Mouse (Mus musculus): Measurements from ENCODE around the gene Creg1.

The Creg1 gene

DNA sequence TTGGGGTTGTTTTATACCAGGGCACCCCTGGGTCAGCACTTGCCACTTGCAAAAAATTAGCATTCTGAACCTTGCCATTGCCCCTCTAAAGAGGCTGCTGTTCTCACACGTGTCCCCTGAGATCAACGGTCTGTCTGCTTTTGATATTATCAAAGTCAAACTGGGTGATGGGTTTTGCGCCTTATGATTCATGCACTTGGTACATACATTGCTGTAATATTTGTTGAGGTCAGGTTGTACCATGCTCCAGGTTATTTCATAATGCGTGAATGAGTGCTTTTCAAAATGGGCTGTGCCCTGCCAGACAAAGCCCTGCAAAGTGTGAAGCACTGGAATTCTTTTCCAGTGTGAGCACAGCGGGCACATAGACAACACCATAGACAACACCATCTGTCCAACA is 11.7 kb upstream of the Creg1 start:
- peak; percentile 68 for DNase-seq

DNA sequence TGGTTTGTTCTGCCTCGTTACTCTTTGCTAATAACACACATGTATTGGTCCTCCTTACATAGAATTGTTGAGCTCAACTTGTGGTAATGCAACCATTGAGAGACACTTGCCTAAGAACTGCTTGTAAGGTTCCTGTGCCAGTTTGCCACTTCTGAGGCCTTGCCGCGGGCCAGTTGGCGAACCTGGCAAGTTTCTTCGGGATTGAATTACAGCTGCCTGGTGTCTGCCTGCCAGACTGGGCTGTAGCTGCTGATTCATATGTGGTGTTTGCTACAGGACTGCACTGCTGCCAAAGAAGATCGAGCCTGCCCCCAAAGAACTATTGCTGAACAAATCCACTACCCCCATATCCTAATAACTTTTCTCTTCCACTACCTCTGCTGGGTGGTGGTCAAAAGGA is 9.3 kb upstream of the Creg1 start:
- peak; percentile 83 for DNase-seq

DNA sequence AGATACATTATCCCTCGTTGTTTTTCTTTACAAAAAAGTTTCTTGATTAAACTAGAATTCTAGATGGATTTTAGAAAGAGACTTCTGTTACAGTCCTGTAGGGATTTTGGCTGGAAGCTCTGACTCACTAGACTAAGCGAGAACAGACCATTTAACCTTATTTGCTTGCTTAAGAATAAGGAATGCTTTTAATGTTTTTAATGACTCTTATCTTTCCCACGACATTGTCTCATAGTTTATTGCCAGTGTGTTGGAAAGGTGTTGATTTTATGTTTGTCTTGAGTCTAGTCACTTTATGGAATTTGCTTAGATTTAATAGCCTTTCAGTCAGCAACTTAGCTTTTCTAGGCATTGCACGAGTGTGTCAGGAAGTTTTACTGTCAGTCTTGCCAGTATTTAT is 8.4 kb upstream of the Creg1 start:
- DNase-seq = no peak

DNA sequence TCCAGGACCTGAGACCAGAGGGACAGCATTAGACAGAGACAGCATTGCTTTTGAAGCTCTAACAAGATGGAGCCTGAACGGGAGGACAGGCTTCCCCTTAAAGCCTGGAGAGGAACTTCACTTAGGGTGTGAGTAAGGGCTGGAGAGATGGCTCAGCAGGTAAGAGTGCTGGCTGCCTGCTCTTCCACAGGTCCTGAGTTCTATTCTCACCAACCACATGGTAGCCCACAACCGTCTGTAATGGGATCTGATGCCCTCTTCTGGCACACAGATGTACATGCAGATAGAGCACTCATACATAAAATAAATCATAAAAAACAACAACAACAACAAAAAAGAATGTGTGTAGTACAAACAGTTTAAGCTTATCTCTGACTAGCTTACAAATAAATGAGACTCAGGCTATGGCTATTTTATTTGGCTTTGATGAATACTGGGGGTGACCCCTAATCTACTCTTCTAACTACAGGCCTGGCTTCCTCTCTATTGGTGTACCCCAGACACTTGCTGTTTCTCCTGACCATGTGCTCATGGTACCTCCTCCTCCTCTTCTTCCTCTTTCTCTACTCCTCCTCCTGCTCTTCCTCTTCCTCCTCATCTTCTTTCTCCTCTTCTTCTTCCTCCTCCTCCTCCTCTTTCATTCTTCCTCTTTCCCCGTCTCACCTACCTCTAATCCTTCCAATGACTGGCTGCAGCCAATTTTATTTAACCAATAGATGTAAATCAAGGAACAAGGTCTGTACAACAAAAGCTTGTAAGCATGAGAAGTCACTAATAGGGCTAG is 1.8 kb upstream of the Creg1 start:
- DNase-seq = peak; percentile 78

DNA sequence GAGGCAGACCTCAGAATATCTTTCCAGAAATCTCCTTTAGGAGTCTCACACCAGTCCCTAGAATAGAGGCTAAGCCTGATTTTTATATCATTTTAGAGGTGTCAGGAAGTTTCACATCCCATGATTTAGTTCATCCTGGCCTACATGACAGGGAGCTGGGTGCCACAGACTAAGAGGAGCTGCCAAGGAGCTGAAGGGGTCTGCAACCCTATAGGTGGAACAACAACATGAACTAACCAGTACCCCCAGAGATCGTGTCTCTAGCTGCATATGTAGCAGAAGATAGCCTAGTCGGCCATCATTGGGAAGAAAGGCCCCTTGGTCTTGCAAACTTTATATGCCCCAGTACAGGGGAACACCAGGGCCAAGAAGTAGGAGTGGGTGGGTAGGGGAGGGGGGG is 1.0 kb upstream of the Creg1 start:
- DNase-seq = peak; percentile 88

DNA sequence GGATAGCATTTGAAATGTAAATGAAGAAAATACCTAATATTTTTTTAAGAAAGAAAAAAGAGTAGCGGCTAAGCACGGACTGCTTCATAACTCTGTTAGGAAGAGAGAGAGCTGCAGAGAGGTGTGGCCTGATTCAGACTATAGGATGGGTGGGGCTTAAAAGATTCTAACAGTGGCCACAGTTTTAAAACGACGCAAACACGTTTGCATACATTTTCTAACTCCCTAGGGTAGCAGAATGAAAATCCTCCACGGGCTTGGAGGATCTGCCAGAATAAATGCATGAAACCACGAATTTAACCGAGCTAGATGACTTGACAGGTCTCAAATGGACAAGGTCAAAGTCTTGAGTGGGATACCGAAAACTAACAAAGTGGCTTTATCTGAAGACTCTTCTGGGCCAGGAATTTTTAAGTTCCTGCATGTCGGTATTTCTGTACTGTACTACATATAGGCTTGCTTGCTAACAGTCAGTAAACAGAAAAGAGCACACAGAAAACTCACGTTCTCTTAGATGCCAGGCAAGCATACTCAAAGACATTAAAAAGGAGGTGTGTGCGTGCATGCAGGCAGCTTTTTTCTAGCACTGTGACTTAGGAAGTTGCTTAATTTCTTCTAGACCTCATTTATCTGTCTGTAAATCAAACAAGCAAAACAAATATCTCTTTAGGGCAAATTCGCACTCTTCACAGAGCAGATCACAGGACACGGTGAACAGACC is 472 bp upstream of the Creg1 start:
- DNase-seq = peak; percentile 37

DNA sequence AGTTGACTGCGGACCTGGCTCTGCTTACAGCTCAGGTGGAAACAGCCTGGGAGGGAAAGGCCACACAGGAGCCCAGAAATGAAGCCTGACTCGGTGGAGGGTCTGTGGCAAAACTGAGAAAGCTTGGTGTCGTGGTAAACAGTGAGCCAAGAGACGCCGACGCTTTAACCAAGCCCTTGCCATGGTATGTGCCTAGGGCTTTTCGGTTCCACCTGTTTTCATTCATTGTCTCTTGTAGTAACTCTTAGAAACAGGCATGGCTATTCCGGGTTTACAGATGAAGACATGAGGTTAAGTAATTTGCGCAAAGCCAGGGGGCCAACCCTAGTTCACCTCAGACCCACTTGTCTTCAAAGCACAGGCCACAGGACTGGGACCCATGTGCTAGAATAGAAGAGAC is 1.0 kb downstream of the Creg1 start:
- peak; percentile 86 for DNase-seq

DNA sequence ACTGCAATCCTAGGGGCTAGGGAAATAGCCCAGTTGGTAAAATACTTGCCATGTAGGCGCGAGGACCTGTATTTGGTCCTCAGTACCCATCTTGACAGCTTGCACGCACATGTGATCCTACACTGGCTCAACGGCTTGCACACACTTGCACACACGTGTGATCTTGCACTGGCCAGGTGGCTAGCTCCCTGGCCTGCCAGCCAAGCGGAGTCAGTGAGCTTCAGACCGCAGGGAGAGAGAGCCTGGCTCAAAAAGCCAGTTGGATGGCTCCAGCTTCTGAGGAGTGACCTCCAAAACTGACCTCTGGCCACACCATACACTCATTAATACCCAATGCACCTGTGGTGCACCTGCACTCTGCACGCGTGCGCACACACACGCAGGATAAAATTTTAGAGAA is 1.5 kb downstream of the Creg1 start:
- DNase-seq = peak; percentile 90

DNA sequence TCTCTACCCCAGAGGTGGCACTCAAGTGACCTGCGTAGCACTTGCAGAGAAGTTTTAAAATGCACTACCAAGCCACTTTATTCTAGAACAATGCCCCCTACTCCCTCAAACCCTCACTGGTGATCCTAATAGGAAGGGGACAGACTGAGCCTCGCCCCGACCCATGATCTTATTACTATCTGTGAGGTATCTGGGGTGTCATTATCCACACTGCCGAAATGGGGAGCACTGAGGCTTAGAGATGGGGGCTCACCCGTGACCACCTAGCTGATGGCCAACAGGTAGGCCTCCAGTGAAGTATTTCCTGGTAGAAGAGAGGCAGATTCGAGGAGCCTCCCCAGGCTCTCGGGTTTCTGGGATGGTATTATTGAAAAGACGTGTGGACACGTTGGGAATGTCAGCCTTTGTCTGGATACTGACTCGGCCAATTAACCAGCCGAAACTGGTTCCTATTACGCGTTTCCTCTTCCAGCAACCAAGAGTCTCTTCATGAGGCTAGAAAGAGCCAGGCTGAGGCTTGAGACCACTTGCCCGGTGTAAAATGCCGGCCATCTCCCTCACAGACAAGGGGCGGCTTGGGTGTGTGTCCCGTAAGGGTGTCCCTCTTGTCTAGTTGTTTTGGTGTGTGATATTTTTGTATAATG is 2.2 kb downstream of the Creg1 start:
- peak; percentile 83 for DNase-seq

DNA sequence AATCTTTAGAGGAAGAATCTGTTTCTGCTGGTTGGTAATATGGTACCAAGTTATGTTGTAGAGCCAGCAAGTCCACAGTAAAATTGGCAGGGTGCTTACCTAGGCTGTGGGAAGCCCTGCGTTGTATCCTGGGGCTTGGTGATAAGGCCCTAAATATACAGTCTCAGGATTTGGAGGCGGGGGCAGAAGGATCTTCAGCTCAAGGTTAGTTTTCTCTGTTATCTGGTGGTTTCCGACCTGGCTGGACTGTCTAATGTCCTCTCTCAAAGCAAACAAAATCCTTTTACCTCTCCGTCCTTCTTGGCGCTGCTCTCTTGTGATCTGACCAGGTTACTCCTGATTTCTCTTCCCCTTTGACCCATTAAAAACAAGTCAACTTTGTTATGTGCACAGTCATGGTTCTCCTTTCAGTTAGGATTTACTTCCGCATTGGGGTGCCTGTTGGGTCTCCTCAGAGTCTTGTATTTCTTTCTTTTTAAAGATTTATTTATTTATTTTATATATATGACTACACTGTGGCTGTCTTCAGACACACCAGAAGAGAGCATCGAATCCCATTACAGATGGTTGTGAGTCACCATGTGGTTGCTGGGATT is 2.8 kb downstream of the Creg1 start:
- DNase-seq = peak; percentile 81

DNA sequence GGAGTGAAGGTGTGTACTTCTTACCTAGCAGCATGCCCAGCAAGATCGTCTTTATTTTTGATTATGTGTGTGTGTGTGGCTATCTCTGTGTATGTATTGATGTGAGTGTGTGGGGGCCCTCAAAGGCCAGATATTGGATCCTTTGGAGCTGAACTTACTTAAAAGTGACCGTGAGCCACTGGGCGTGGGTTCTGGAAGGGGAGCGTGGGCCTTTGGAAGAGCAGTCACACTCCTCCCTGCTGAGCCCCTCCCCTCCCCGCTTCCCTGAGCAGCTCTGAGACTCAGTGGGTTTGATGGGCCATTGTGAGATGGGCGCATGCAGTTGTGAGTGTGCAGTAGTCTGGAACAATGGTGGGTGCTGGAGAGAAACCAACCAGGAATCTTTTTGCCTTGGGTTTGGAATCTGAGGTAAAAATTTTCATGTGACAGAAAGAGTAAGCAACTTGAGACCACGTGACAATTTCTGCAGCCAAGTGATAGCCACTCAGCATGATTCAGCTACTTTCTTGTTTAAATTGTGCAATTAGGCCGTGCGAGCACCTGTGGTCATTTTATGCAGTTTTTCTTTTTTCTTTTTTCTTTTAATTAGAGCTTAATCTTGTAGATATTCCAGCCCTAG is 5.5 kb downstream of the Creg1 start:
- DNase-seq = peak; percentile 80

DNA sequence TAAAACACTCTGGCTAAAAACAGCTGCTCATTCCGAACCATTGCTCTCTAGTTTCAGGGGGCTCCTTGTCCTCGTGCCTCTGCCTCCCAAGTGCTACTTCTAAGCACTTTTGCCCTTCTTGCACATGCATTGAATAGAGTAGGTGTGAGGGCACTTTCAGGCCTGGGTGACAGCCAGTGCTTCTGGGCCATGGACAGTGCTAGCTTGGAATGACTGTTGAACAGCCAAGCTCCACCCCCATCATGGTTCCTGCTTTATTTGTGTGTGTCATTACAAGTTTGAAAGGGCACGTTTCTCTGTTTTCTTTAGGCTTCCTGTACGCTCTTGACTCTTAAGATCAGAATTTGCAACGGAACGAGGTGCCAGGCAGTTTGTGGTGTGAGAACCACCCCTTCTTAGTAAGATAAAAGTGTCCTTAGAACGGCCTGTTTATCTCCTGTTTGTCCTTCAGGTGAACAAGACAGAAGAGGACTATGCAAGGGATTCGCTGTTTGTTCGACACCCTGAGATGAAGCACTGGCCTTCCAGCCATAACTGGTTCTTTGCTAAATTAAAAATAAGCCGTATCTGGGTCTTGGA is 6.7 kb downstream of the Creg1 start:
- DNase-seq = peak; percentile 88

DNA sequence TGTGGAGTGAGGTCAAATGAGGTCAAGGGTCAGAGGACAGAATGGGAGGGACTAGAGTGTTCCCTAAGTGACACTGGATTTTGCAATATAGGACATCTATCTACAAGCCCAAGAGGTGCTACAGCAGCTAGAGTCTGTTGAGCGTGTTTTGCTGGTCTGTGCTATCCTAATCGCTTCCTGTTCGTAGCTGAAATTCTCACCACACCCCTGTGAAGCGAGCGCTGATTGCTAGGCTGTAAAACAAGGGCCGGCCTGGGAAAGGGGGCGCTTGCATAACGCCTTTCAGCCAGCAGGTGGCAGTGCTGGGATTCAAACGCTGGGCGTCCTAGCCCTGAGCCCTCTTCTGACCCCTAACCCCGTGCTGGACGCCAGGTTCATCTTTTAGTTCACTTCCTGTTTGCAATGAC is 7.9 kb downstream of the Creg1 start:
- DNase-seq = peak; percentile 97

DNA sequence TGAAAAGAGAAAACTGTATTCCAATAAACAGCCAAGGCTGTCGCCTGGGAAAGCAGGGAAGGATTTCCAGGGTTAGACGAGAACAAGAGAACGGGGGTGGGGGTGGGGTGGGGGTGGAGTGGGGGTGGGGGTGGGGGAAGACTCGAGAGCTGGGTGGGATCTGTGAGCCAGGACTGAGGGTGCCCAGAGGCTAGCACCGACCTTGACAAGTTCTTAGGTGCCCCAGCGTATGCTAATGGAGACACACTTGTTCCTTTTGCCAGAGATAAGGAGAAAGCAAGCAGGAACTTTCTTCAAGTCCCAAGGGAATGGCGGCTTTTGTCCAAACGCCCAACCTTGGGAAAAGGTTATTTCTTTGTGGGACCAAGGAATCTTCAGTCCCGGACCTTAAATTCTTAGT is 8.5 kb downstream of the Creg1 start:
- no peak for DNase-seq

DNA sequence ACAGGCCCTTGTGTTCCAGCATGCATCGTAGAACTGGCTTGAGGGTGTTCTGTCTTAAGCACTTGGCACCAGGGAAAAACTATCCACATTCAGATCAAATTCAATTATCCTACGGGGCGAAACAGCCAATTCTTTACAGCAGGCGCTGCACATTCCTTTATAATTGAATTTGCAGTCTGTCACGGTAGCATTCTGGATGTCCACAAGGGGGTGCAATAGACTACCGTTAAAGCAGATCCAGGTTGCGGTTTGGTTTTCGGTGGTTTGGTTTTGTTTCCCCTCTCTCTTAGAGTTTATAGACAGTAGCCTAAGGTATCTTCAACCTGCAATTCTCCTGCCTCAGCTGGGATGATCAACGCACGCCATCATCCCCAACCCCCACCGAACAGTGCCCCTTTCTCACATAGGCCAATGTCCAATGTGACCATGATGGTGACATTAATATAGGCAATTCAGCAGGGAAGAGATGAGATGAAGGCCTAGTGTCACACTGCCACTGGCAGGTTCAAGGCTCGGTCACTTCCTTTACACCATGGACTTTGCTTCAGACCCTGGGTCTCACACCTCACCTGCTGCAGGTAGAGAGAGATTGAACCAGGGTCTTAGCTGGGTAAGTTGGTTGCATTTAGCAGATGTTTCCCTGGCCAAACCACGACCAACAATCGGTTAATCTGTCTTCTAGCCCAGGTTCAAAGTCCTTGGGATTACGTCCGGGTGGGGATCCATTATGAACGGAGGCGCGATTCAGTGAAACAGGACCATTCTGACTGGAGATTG is 12.2 kb downstream of the Creg1 start:
- DNase-seq = peak; percentile 89

DNA sequence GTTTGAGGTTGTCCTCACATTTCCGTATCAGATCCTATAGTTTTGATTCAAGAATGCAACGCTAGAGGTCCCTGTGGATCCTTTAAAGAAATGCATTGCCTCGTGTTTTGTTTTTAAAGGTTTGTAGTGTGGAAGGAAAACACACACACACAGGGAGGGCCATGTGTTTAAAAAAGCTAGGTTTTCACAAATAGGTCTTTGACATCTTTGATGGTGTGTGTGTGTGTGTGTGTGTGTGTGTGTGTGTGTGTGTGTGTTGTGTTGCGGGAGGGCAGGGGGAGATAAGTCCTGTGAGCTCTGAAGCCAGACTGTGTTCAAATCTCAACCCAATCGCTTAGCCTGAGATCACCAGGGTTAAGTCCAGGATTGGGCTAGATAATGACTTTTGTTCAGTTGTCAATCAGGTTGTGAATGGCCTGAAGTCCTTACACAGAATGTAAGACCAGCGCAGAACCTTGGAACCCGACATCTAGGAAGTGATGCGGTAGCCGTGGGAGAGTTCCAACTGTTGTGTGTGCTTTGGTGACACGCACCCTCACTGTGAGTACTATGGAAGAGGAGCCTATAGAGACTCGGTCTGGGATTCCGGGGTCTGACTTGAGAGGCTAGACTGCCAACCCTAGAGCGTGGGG is 16.5 kb downstream of the Creg1 start:
- DNase-seq = no peak

DNA sequence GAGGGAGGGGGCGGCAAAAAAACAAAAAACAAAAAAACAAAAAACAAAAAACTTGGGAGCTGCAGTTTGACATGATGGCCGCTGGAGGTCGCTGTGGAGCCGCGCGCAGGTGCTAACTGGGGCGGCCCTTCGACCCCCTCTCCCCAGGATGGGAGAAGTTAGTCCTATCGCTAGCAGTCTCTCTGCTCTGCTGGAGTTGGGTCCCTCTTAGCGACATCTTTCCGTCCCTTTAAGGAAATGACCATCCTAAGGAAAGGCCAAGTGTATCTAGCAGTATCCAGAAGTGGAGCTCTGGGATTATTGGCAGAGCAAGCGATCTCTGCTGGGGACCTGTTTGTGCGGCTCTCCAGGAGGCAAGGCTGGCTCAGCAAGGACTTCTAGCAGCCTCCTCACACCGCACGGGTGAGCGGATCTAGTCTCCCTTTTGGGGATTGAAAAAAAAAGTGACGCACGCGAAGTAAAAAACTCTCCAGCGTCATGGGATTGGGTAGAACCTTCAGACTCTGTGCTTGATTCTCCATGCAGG is 17.1 kb downstream of the Creg1 start:
- peak; percentile 94 for DNase-seq

DNA sequence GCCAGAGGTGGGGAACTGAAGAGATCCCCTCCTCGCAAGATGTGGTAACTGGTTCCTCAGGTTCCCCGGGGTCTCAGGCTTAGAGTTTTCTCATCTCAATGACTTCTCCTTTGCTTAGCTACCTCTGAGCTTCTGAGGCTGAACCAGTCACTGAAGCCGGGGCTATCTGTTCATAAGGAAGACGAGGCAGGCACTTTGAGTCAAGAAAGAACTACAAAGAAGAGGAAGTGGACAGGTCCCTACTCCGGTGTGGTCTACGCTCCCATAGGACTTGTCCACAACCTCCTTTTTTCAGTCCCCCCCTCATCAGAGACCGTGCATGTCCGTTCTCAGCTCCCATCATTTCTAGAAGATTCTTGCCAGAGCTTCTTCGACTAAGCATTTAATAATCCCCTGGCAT is 17.9 kb downstream of the Creg1 start:
- DNase-seq = peak; percentile 81

DNA sequence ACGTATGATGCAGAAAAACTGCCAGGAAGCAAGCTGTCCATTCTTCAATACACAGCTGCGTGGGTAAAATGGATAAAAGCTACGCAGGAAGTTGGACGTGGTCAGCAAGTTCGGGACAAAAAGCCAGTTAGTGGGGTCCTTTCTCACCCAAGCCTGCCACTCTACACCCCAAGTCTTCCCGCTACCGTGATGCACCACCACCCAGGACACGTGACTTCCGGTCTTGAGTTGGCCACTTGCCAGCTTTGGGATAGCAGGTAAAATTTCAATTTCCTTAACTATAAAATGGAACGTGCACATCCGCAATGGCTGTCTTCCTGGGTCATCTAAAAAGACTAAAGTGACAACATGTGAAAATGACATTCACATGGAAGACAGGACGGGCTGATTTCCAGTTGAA is 18.4 kb downstream of the Creg1 start:
- peak; percentile 90 for DNase-seq

DNA sequence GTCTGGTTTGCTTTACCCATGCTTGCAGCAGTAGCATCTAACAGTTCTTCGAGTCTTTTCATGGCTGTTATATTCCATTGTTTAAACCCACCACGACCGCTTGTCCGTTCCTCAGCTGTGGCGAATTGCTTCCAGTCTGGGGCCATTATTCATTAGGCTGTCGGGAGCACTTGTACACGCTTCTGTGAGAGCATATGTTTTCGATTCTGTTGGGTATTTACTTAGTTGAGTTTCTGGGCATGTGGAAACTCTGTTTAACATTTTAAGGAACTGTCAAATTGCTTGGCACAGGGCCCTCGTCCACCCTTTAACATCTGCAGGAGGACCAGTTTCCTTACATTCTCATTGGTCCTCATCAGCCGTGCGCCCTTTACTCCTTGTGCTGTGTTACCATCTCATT is 22.8 kb downstream of the Creg1 start:
- DNase-seq = no peak

DNA sequence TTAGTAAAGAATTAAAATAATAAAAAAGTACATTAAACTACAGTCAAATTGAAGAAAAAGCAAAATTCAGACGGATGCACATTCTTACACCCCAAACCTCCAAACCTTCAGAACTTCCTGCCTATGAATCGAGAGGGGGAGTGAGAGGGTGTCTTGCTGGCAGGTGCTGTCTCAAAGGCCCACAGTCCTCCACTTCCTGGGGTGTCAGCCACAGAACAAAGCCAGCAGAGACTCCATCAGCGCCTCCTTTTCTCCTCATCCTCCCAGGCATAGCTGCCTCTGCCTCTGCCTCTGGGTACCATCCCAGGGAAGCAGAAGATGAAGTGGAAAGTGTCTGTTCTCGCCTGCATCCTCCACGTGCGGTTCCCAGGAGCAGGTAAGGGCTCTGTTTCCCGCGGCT is 25.0 kb downstream of the Creg1 start, which contains the start of gene Cd247:
Gene Cd247 (plus strand): TSS at position 171 of the 400 bp plus-strand sequence.
- no peak for DNase-seq
